Mouse (Mus musculus) left cerebral cortex, adult 11 months (tissue): ENCODE results near the gene Mthfd1l.

Experiments used
- DNase-seq: peaks from one replicate; pipeline ENCODE4 v3.0.0; 2022; ENCODE audit warnings: low spot score

The Mthfd1l gene

GRCm38 (mm10) chr10:3978326-3978725, 5.4 kb downstream of the Mthfd1l start:
- DNase-seq = no peak

DNA sequence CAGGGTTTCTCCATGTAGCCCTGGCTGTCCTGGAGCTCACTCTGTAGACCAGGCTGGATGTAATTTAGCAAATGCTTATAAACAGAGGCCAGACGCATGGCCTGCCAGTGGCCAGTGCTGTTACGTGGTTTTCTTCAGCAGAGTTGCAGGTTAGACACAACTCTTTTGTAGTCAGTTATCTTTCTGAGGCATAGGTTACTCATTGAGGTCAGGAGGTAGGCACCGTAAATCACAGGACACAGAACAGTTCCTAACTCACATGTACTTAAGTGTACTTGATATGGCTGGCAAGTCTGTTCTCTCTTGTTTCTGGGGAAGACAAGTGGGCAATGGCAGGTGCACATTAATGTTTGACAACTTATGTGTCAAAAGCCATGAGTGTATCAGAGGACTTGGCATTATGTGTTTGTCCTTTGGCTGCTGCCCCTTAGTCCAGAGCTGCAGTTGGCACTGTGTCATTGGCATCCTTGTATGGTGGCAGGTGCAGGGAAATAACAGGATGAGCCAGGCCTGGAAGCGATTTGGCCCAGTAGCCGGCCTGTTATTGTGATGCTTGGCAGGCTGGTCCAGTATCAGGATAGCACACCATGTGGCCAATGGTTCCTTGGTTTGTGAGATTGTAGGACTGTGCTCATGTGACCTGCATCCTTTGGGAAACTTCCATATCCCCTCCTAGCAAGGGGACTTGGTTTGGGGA, 6.0 kb downstream of the Mthfd1l start:
- no peak for DNase-seq

- DNase-seq = no peak
Measured at GRCm38 (mm10) chr10:3980231-3980630, 7.3 kb downstream of the Mthfd1l start.

- DNase-seq = no peak
Measured at GRCm38 (mm10) chr10:3990295-3990883, 17.5 kb downstream of the Mthfd1l start.

DNA sequence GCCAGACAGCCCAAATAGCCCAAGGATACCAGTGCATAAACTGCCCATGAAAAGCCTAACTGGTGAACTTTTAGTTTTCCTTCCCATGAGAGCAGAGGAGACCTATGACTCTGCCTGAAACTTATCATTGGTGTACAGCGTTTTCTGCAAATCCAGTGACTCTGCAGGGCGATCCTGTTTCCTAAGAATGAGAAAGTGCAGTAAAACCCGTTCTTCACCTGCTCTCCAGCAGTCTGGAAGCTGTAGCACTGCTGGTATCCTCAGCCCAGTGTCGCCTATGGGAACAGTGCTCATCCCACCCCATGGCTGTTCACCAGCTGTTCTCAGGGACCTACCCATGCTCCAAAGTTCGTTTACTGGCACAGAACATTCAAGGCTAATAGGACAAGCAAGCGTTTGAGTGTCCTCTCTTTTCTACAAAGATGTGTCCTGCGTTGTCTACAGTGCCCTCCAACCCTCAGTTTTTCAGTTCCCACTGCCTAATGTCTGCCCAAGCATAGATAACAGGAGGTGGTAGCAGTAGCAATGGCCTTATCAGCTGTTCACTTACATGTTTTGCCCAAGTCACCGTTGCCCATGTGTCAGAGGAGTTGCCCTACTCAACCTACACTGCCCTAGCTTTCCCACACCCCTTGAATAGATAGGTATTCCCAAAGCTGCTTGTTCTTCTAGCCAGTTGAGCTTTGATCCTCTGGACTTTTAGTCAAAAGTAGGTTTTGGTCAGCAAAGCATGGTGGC, 20.6 kb downstream of the Mthfd1l start:
- DNase-seq = no peak

GRCm38 (mm10) chr10:3995277-3995676, 22.4 kb downstream of the Mthfd1l start:
- no peak for DNase-seq

- peak; percentile 39 for DNase-seq
Measured at GRCm38 (mm10) chr10:3996170-3996876, 23.4 kb downstream of the Mthfd1l start.

DNA sequence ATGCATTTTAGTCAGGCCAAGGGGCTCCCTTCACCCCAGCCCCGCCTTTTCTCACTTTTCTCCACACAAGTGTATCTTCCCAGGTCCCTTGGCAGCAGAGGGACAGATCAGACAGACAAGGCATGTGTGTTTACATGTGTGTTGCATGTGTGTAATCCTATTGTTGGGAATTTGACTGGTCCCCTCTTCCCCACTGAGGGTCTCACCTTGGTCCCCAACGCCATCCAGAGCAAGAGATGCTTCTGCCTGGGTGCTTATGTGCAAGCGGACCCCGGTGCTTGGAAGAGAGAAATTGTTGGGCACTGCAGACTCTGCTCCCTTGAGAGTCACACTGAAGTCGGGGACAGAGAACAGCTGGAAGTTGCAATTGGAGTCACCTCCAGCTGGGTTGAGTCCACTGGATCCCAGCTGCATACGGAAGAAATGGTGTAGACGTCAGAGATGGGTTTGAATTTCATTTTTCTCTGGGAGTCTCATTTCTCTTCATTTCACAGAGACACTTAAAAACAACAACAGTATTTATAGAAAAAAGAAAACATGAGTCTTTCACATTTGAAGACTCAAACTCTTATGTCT, 25.0 kb downstream of the Mthfd1l start:
- DNase-seq = no peak

- DNase-seq = no peak
Measured at GRCm38 (mm10) chr10:4002711-4003110, 29.8 kb downstream of the Mthfd1l start.

- DNase-seq = no peak
Measured at GRCm38 (mm10) chr10:4005191-4005590, 32.3 kb downstream of the Mthfd1l start.

DNA sequence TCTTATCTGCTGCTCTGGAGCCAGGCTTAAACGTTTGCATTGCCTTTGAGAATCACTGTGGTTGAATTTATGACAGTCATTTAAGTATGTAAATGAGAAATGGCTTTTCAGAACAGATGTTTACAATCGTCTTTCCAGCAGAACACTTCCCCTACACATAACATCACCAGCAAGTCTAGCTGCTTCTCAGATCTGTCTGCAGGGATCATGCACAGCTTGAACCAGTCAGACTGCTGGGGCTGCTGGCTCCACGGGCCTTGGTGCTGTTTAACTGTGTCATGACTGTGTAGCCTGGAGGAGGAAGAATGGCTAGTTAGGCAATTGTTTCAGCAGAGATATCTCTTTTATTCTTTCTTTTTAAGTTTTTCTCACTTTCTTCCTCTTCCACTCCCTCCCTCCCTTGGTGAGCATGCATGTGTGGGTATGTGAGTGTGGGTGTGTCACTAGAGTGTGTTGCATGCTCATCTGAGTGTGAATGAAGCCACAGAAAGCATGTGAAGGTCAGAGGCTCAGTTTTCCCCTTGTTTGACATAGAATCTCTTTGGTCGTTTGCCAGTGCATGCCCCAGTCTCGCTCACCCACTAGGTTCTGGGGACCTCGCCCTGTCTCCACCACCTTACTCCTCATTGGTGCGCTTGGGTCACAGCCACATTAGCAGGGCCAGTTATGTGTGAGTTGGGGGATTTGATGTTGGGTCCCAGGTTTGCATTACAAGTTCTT, 33.5 kb downstream of the Mthfd1l start:
- DNase-seq = no peak

- DNase-seq = no peak
Measured at GRCm38 (mm10) chr10:4022628-4023303, 49.8 kb downstream of the Mthfd1l start.

GRCm38 (mm10) chr10:4026616-4027015, 53.7 kb downstream of the Mthfd1l start:
- DNase-seq = no peak

GRCm38 (mm10) chr10:4027466-4027865, 54.5 kb downstream of the Mthfd1l start:
- DNase-seq = no peak

DNA sequence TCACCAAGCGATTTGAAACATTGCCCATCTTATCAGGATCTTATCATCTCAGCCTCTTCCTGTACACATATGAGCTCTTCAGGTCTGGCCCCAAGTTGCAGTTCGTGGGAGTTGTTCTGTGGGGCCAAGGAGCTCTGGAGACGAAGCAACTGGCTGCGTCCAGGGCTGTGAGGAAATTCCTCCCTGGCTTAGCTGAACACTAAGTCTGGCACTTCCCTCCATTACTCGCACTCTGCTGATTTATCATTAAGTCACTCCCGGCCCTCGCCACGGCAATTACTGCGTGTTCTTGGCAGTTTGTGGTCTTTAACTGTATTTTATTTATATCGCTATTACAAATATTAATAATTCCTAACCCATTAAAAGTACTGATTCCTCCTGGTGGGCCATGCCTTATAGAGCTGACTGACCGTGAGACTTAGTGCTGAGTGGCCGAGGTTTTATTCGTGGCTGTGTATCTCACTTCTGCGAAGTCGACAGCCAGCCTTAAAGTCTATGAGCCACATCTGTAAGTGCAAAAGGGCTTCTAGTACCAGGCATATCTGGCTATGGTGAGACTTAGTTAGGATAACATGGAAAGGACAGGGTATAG, 56.0 kb downstream of the Mthfd1l start:
- DNase-seq = no peak

DNA sequence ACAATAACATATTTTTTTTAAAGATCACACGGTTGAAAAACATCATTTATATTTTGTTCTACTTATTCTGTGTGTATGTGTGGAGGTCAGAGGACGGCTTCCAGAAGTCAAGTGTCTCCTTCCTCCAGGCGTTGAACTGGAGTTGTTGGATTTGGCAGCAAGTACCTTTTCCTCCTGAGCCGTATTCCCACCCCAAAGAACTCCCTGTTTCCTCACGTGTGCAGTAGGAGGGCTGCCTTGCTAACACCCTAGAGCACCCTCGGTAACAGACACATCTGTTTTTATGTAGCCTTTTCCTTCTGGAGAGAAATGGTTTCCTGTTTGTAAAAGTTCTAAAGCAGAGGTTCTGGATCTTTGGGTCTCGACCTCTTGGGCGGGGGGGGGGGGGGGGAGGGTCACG, 60.8 kb downstream of the Mthfd1l start:
- no peak for DNase-seq

GRCm38 (mm10) chr10:4036476-4036875, 63.6 kb downstream of the Mthfd1l start:
- DNase-seq = no peak

DNA sequence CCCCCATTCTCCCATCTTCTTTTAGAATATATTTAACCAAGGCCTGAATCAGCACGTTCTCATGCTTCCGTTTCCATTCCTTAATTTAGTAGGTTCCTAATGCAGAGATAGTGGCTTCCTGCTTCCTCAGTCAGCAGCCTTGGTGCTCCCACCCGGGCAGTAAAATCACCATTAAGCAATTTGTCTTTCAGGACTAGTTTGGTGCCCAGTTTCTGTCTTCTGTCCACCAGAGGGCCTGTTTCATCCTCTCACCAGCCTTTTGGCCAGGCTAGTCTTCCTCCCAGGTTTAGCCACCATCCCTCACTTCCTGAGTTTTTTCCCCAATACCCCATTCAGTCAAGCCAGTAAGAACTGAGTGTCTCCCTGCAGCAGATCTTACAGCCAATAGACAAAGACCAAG, 64.1 kb downstream of the Mthfd1l start:
- DNase-seq = no peak

- DNase-seq = no peak
Measured at GRCm38 (mm10) chr10:4038576-4038975, 65.7 kb downstream of the Mthfd1l start.

- DNase-seq = no peak
Measured at GRCm38 (mm10) chr10:4041691-4042090, 68.8 kb downstream of the Mthfd1l start.

GRCm38 (mm10) chr10:4044421-4044820, 71.5 kb downstream of the Mthfd1l start:
- no peak for DNase-seq
